Mouse (Mus musculus) liver, adult (tissue): ENCODE data around the gene Cd6.

ENCODE experiments used
- GATA4 ChIP-seq: IDR thresholded peaks from 2 replicates; pipeline ENCODE4 v1.6.1; 2014; ENCODE audit warnings: mild to moderate bottlenecking, low read length; ENCODE audit not compliant: insufficient replicate concordance

Cd6 gene

GRCm38 (mm10) chr19:10747182-10747581 lies 82.7 kb downstream of the Cd6 start:
- no peak for TF ChIP-seq GATA4

GRCm38 (mm10) chr19:10742565-10742964 lies 87.3 kb downstream of the Cd6 start:
- TF ChIP-seq GATA4: no peak

GRCm38 (mm10) chr19:10742145-10742544 lies 87.7 kb downstream of the Cd6 start:
- TF ChIP-seq GATA4: no peak

GRCm38 (mm10) chr19:10740641-10741440 lies 89.0 kb downstream of the Cd6 start:
- TF ChIP-seq GATA4: no peak

GRCm38 (mm10) chr19:10739916-10740315 lies 89.9 kb downstream of the Cd6 start:
- TF ChIP-seq GATA4: no peak
